Comparison of ENCODE assay signal across 20 mouse cellular contexts in the genomic region with DNA sequence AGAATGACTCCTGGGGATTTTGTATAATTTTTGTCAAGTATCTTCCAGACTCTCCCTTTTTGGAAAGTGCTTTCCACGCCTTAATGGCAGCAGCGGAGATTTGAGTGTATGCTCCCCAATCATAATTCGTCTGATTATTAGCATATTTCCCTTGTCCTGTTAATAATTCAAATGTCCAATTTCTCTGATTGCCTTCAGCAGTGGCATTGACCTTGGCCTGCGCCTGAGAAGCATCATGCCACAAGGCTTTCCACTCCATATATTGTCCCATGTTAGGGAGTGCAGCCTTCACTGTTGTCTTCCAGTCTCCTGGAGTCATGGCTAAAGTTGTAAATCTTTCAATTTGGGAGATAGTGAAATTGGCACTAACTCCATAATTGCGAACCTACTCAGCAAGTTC. TPM values are rescaled to one million over a fixed set of nuclear protein-coding genes. Genes with fewer than 3 reads are reported as not detected.
DNase-seq lines count a peak whose midpoint lies in the region; ATAC-seq lines count a peak whose summit lies in the region.
"Not testable (repeated sequence)": the region's sequence is repeated elsewhere in the genome, so short reads cannot be mapped to it uniquely, and the experiment has no call there.
"Had no signal": no experiment of that assay in that cellular context is flagged by ENCODE, and none has a peak within 500 bp of the region (broad histone marks: within the 10 kb centered on the region; RNA-seq: fewer than 3 reads in every experiment).

No protein-coding gene starts in this region.

- ATAC-seq in forebrain, embryonic 14.5 days; midbrain, embryonic 15.5 days (replicated peaks): not testable (repeated sequence)

- not testable (repeated sequence) for H3K27ac ChIP-seq in forebrain, embryonic 14.5 days (ENCODE audit: low read depth, low read length); midbrain, embryonic 15.5 days

- not testable (repeated sequence) for H3K9ac ChIP-seq in forebrain, embryonic 14.5 days (ENCODE audit: low read length); midbrain, embryonic 15.5 days

- WGBS in forebrain, embryonic 14.5 days, result 92% methylated on average over 5 of the region's 5 CpGs
- 91% methylated on average over 5 of the region's 5 CpGs for WGBS in midbrain, embryonic 15.5 days

- H3K9me3 ChIP-seq in forebrain, embryonic 14.5 days (replicated peaks; ENCODE audit: control insufficient read depth, low read length); midbrain, embryonic 15.5 days: not testable (repeated sequence)

- not testable (repeated sequence) for H3K36me3 ChIP-seq in forebrain, embryonic 14.5 days (ENCODE audit: control insufficient read depth, insufficient read depth, low read length); midbrain, embryonic 15.5 days (replicated peaks)

- 0 out of 2 replicates have a peak overlapping the region, but pooled peaks have one; percentile 36 for H3K4me3 ChIP-seq in forebrain, embryonic 14.5 days (ENCODE audit: low read depth, low read length)
- H3K4me3 ChIP-seq in midbrain, embryonic 15.5 days, result not testable (repeated sequence)

- DNase-seq in adrenal gland, adult (ENCODE audit: inconsistent age in 2 of 2, low spot score in 1 of 2), result peak; percentile 50 to 85
- DNase-seq in adrenal gland, adult 8-10 months, result peak; percentile 55
- DNase-seq in adrenal gland, postnatal 14 days, result peak; percentile 63
- peak; percentile 27 to 61 for DNase-seq in adrenal gland, postnatal 36 days
- not testable (repeated sequence) for DNase-seq in forebrain, embryonic 14.5 days (ENCODE audit: low spot score)
- DNase-seq in heart, adult 11 months, result peak; percentile 27

- not testable (repeated sequence) for H3K27me3 ChIP-seq in forebrain, embryonic 14.5 days (replicated peaks; ENCODE audit: control insufficient read depth, insufficient read depth, low read length); midbrain, embryonic 15.5 days (replicated peaks)

- H3K4me2 ChIP-seq in forebrain, embryonic 14.5 days (ENCODE audit: low read length), result not testable (repeated sequence)
- H3K4me2 ChIP-seq in midbrain, embryonic 15.5 days, result 0 out of 2 replicates have a peak overlapping the region, but pooled peaks have one; percentile 49

- not testable (repeated sequence) for H3K4me1 ChIP-seq in forebrain, embryonic 14.5 days (ENCODE audit: control insufficient read depth, insufficient read depth, low read length); midbrain, embryonic 15.5 days

RNA-seq across cellular contexts. Expression of gene Olfr161, which starts 40.5 kb away (rescaled TPM):
- not detected for total RNA-seq in adrenal gland, adult 8-10 months (2022)
- not detected in 2 replicates for total RNA-seq in adrenal gland, postnatal 14 days (2021)
- total RNA-seq in adrenal gland, postnatal 36 days (2021), result not detected
- polyA plus RNA-seq in forebrain, embryonic 14.5 days (2014; fragmentation: Nextera tagmentation; extraction: Ambion mirVana), result not detected in 2 replicates
- polyA plus RNA-seq in midbrain, embryonic 15.5 days (2015; fragmentation: Nextera tagmentation; extraction: Ambion mirVana), result not detected in 2 replicates
- total RNA-seq: adrenal gland, postnatal 4 days; CH12.LX; common myeloid progenitor, adult 5-6 weeks had no signal
- polyA plus RNA-seq: brain, embryonic 14.5 days; embryonic facial prominence, embryonic 11.5 days; embryonic facial prominence, embryonic 13.5 days; embryonic facial prominence, embryonic 15.5 days; erythroblast, embryonic 14.5 days; forebrain, embryonic 10.5 days; forebrain, embryonic 12.5 days; forebrain, embryonic 16.5 days; G1E; Patski had no signal
